In the genomic region with DNA sequence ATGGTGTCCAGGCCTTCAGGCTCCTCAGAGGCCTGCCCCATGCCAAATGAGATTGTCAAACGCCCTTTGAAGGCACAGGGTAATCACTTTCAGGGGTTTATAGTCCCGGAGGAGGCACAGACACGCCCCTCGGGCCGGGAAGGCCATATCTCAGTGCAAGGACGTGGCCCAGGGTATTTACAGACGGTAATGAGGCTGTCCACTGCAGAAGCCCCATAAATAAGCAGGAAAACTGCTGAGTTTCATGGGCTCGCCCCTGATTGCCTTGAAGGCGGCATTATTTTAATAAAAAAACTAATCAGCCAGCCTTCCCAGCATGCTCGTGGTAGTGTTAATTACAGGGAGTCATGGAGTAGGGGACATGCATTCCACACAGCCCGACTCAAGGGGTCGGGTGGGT, we compare ENCODE assay signal across 17 mouse cellular contexts. TPM values are rescaled to one million over a fixed set of nuclear protein-coding genes. Genes with fewer than 3 reads are reported as not detected.
"Had no signal": no experiment of that assay in that cellular context is flagged by ENCODE, and none has a peak within 500 bp of the region (broad histone marks: within the 10 kb centered on the region; RNA-seq: fewer than 3 reads in every experiment).

No protein-coding gene starts in this region.

- DNase-seq: kidney, adult 11 months; kidney, adult 9 months; kidney, postnatal 36 days; layer of hippocampus, adult 9-11 months; layer of hippocampus, postnatal 36 days; lung, adult 2 months; lung, postnatal 10 days; lung, postnatal 4 days; midbrain, embryonic 14.5 days; thymus, postnatal 4 days had no signal

- H3K9me3 ChIP-seq: liver, embryonic 15.5 days had no signal

- H3K27me3 ChIP-seq: liver, embryonic 15.5 days had no signal

- H3K4me2 ChIP-seq: liver, embryonic 11.5 days; liver, embryonic 15.5 days had no signal

- H3K36me3 ChIP-seq: liver, embryonic 15.5 days had no signal

- H3K4me3 ChIP-seq: liver, embryonic 15.5 days had no signal

- H3K9ac ChIP-seq: liver, embryonic 15.5 days had no signal

- H3K27ac ChIP-seq: kidney, postnatal 0 days; liver, embryonic 15.5 days; stomach, postnatal 0 days had no signal

RNA-seq across cellular contexts. Expression of a gene that starts 26.8 kb away (rescaled TPM):
- total RNA-seq: megakaryocyte-erythroid progenitor cell, adult 5-6 weeks; monocyte, adult 5-6 weeks; neutrophil, adult 5-6 weeks had no signal
- polyA plus RNA-seq: liver, embryonic 15.5 days; midbrain, embryonic 14.5 days; stomach, postnatal 0 days had no signal

RNA-seq across cellular contexts. Expression of a gene that starts 54.1 kb away (rescaled TPM):
- total RNA-seq: megakaryocyte-erythroid progenitor cell, adult 5-6 weeks; monocyte, adult 5-6 weeks; neutrophil, adult 5-6 weeks had no signal
